In genomic region chr16:93078909-93079308, GRCm38 (mm10) we compare ENCODE assay signal across 11 mouse cellular contexts.
DNase-seq lines count a peak whose midpoint lies in the region; ATAC-seq and TF ChIP-seq lines count a peak whose summit lies in the region.
"Had no signal": no experiment of that assay in that cellular context is flagged by ENCODE, and none has a peak within 500 bp of the region (broad histone marks: within the 10 kb centered on the region; RNA-seq: fewer than 3 reads in every experiment).

No protein-coding gene starts in this region.

- H3K4me1 ChIP-seq in hindbrain, embryonic 13.5 days (replicated peaks) = peaks cover 10% of the 10 kb centered on the region
- no peaks in the 10 kb centered on the region for H3K4me1 ChIP-seq in hindbrain, embryonic 11.5 days (replicated peaks; ENCODE audit: control insufficient read depth, insufficient read depth, low read length)
- H3K4me1 ChIP-seq in embryonic fibroblast, embryonic 13.5 days (ENCODE audit: control insufficient read depth, insufficient read depth, low read length) = peaks cover 9% of the 10 kb centered on the region
- H3K4me1 ChIP-seq in limb, embryonic 10.5 days = peaks cover 25% of the 10 kb centered on the region

- H3K9ac ChIP-seq in hindbrain, embryonic 13.5 days = no peak overlapping the region
- no peak overlapping the region for H3K9ac ChIP-seq in hindbrain, embryonic 11.5 days (ENCODE audit: low read depth, low read length)

- 0 out of 2 replicates have a peak, but pooled peaks cover 4% of the 10 kb centered on the region for H3K9me3 ChIP-seq in hindbrain, embryonic 13.5 days
- no peaks in the 10 kb centered on the region for H3K9me3 ChIP-seq in hindbrain, embryonic 11.5 days (ENCODE audit: control insufficient read depth, low read length)
- H3K9me3 ChIP-seq in limb, embryonic 10.5 days (replicated peaks) = no peaks in the 10 kb centered on the region

- H3K36me3 ChIP-seq in hindbrain, embryonic 13.5 days = no peaks in the 10 kb centered on the region
- H3K36me3 ChIP-seq in hindbrain, embryonic 11.5 days (ENCODE audit: control insufficient read depth, insufficient read depth, low read length) = no peaks in the 10 kb centered on the region
- no peaks in the 10 kb centered on the region for H3K36me3 ChIP-seq in limb, embryonic 10.5 days

- no peak for DNase-seq in hindbrain, embryonic 11.5 days (ENCODE audit: low spot score)
- peak; percentile 39 for DNase-seq in adipocyte (ENCODE audit: low spot score)
- DNase-seq in limb, embryonic 10.5 days (ENCODE audit: low spot score) = no peak
- no peak for DNase-seq in gastrocnemius, postnatal 14 days
- DNase-seq in right cerebral cortex, postnatal 14 days = no peak
- DNase-seq: cerebellum, adult 9-11 months; thymus, postnatal 14 days had no signal

- 73% methylated on average over 3 of the region's 3 CpGs for WGBS in hindbrain, embryonic 13.5 days
- 80% methylated on average over 3 of the region's 3 CpGs for WGBS in hindbrain, embryonic 11.5 days
- WGBS in limb, embryonic 10.5 days = 73% methylated on average over 3 of the region's 3 CpGs

- no peaks in the 10 kb centered on the region; the same call in 1 of the 2 replicates for H3K27me3 ChIP-seq in hindbrain, embryonic 13.5 days
- H3K27me3 ChIP-seq in hindbrain, embryonic 11.5 days (ENCODE audit: control insufficient read depth, insufficient read depth, low read length) = no peaks in the 10 kb centered on the region
- peaks cover 26% of the 10 kb centered on the region for H3K27me3 ChIP-seq in limb, embryonic 10.5 days (ENCODE audit: low read depth, poor library complexity, severe bottlenecking)

- no peak overlapping the region for H3K4me3 ChIP-seq in hindbrain, embryonic 13.5 days
- H3K4me3 ChIP-seq in hindbrain, embryonic 11.5 days (ENCODE audit: low read depth, low read length) = no peak overlapping the region
- no peak overlapping the region for H3K4me3 ChIP-seq in embryonic fibroblast, embryonic 13.5 days (ENCODE audit: insufficient read depth, low read length)
- no peak overlapping the region for H3K4me3 ChIP-seq in limb, embryonic 10.5 days

- intact Hi-C loops in gastrocnemius, postnatal 14 days (cut with DNase I; ENCODE audit: low total_unique reads) = no loop called here

- TF ChIP-seq POLR2A in embryonic fibroblast, embryonic 13.5 days (IDR thresholded peaks at IDR 0.05; ENCODE audit: low read depth, low read length) = no peak

- H3K27ac ChIP-seq in hindbrain, embryonic 13.5 days = no peak overlapping the region
- H3K27ac ChIP-seq in hindbrain, embryonic 11.5 days (ENCODE audit: low read depth, low read length) = no peak overlapping the region
- peak overlapping the region; percentile 34 for H3K27ac ChIP-seq in embryonic fibroblast, embryonic 13.5 days (ENCODE audit: insufficient read depth, low read length)
- H3K27ac ChIP-seq in limb, embryonic 10.5 days = peak overlapping the region; percentile 48; the same call in 1 of the 2 replicates

- ATAC-seq in hindbrain, embryonic 13.5 days (ENCODE audit: low FRiP score) = no peak
- ATAC-seq in hindbrain, embryonic 11.5 days (ENCODE audit: low FRiP score) = no peak
- no peak for ATAC-seq in erythroid progenitor cell, adult 5-6 weeks (replicated peaks; ENCODE audit: low FRiP score, poor library complexity, severe bottlenecking)
- ATAC-seq: CD4-positive, CD25-positive, alpha-beta regulatory T cell, adult 4 months had no signal

- no peak for TF ChIP-seq CTCF in embryonic fibroblast, embryonic 13.5 days (IDR thresholded peaks at IDR 0.05; ENCODE audit: borderline replicate concordance, insufficient read depth, low read length)

- H3K4me2 ChIP-seq in hindbrain, embryonic 13.5 days = 0 out of 2 replicates have a peak overlapping the region, but pooled peaks have one; percentile 42
- H3K4me2 ChIP-seq in hindbrain, embryonic 11.5 days (replicated peaks; ENCODE audit: low read depth, low read length) = no peak overlapping the region

Comparison
In these comparisons a context has a peak if more than half of its experiments do, and no peak if none do; other contexts are left out.
1. H3K27ac ChIP-seq: peak in embryonic fibroblast, embryonic 13.5 days (single experiment) and limb, embryonic 10.5 days (single experiment); none in hindbrain, embryonic 13.5 days (single experiment) and hindbrain, embryonic 11.5 days (single experiment).